Mouse (Mus musculus) embryonic facial prominence, embryonic 15.5 days (tissue): Measurements from ENCODE around the gene Sema5a. TPM values are rescaled to one million over a fixed set of nuclear protein-coding genes. Genes with fewer than 3 reads are reported as not detected.

Experiments used
- ATAC-seq: fragments of 200-750 bp; cut with Nextera tagmentation; 2 replicates; pipeline ENCODE4 v1.8.0; 2017; ENCODE audit warnings: low read depth, moderate TSS enrichment; ENCODE audit not compliant: insufficient number of reproducible peaks, low FRiP score, low TSS enrichment
- H3K27ac ChIP-seq: fragments of 300-500 bp; sonication (generic); replicated peaks from 2 replicates; pipeline ENCODE4 v1.5.1; 2015; ENCODE audit warnings: mild to moderate bottlenecking, inconsistent platforms
- H3K27me3 ChIP-seq: fragments of 300-500 bp; sonication (generic); 2 replicates; pipeline ENCODE4 v1.6.1; 2015; ENCODE audit warnings: inconsistent platforms
- H3K36me3 ChIP-seq: fragments of 300-500 bp; sonication (generic); 2 replicates; pipeline ENCODE4 v1.6.1; 2015; ENCODE audit warnings: mild to moderate bottlenecking, inconsistent platforms
- H3K4me1 ChIP-seq: fragments of 300-500 bp; sonication (generic); 2 replicates; pipeline ENCODE4 v1.6.1; 2015; ENCODE audit warnings: inconsistent platforms
- H3K4me2 ChIP-seq: fragments of 300-500 bp; sonication (generic); replicated peaks from 2 replicates; pipeline ENCODE4 v1.6.1; 2015; ENCODE audit warnings: mild to moderate bottlenecking, inconsistent platforms
- H3K4me3 ChIP-seq: fragments of 300-500 bp; sonication (generic); replicated peaks from 2 replicates; pipeline ENCODE4 v1.5.1; 2015; ENCODE audit warnings: mild to moderate bottlenecking, inconsistent platforms
- H3K9ac ChIP-seq: fragments of 300-500 bp; sonication (generic); 2 replicates; pipeline ENCODE4 v1.6.1; 2015; ENCODE audit warnings: inconsistent platforms
- H3K9me3 ChIP-seq: fragments of 300-500 bp; sonication (generic); replicated peaks from 2 replicates; pipeline ENCODE4 v1.6.1; 2016; ENCODE audit warnings: inconsistent platforms
- WGBS: fragments of 180-500 bp; shearing (Covaris S2); methylation state at CpG from one replicate; pipeline ENCODE4 v1.1.7; 2015; 5-methylcytosine and 5-hydroxymethylcytosine counted together
- polyA plus RNA-seq: library from polyadenylated mRNA; unstranded; fragments of >200 nt; fragmentation: Nextera tagmentation; extraction: Ambion mirVana; gene quantifications from 2 replicates; pipeline ENCODE4 v1.2.1, GENCODE M21; 2015

Sema5a gene
- polyA plus RNA-seq, 1 experiment from 2014 or later: 30.8 TPM

- no peak overlapping the region for H3K4me2 ChIP-seq
- H3K4me3 ChIP-seq: no peak overlapping the region
- no peaks in the 10 kb centered on the region for H3K36me3 ChIP-seq
- no peaks in the 10 kb centered on the region for H3K9me3 ChIP-seq
- peaks cover 15% of the 10 kb centered on the region for H3K4me1 ChIP-seq
- 86% methylated on average over 5 of the region's 5 CpGs for WGBS
- no peaks in the 10 kb centered on the region for H3K27me3 ChIP-seq
- no peak overlapping the region for H3K9ac ChIP-seq
- no peak overlapping the region for H3K27ac ChIP-seq
- no peak for ATAC-seq
Measured at GRCm38 (mm10) chr15:32275020-32275419, 30.4 kb downstream of the Sema5a start.

GRCm38 (mm10) chr15:32278600-32278999, 34.0 kb downstream of the Sema5a start:
- no peaks in the 10 kb centered on the region for H3K9me3 ChIP-seq
- no peak overlapping the region for H3K4me2 ChIP-seq
- no peaks in the 10 kb centered on the region for H3K27me3 ChIP-seq
- no peak overlapping the region for H3K27ac ChIP-seq
- WGBS: 35% methylated on average over 2 of the region's 2 CpGs
- no peak overlapping the region for H3K9ac ChIP-seq
- no peaks in the 10 kb centered on the region for H3K36me3 ChIP-seq
- no peak for ATAC-seq
- no peak overlapping the region for H3K4me3 ChIP-seq
- peaks cover 11% of the 10 kb centered on the region for H3K4me1 ChIP-seq

GRCm38 (mm10) chr15:32281374-32281773, 36.8 kb downstream of the Sema5a start:
- Histone ChIP-seq H3K4me3 (no peak overlapping the region), H3K27me3 (no peaks in the 10 kb centered on the region), H3K36me3 (no peaks in the 10 kb centered on the region), H3K4me2 (no peak overlapping the region), H3K27ac (no peak overlapping the region), H3K4me1 (0 out of 2 replicates have a peak, but pooled peaks cover 7% of the 10 kb centered on the region), H3K9me3 (no peaks in the 10 kb centered on the region), H3K9ac (no peak overlapping the region)
- WGBS: 75% methylated on average over 4 of the region's 4 CpGs
- no peak for ATAC-seq

DNA sequence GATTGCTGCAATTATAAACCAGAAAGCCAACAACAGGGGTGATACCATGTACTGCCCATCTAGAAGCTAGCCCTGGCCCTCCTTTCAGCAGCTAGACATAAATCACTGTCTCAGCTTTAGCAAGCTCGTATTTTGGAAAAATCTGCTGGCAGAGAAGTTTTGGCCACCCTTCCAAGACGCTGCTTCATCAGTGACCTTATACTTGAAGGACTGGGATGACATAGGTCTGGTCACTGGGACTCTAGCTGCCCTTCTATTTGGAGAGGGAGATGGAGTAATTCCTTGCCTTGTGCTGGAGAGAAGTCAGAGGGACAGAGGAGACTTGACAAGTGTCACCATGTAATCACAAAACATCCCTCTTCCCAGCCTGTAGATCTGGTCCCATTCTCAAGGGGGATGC, 40.1 kb downstream of the Sema5a start:
- H3K36me3 ChIP-seq: no peaks in the 10 kb centered on the region
- no peak overlapping the region for H3K9ac ChIP-seq
- H3K4me2 ChIP-seq: no peak overlapping the region
- no peaks in the 10 kb centered on the region for H3K9me3 ChIP-seq
- H3K4me1 ChIP-seq: peaks cover 14% of the 10 kb centered on the region; the same call in 1 of the 2 replicates
- H3K4me3 ChIP-seq: no peak overlapping the region
- no peaks in the 10 kb centered on the region for H3K27me3 ChIP-seq
- no peak overlapping the region for H3K27ac ChIP-seq
- ATAC-seq: no peak
- 85% methylated on average over 2 of the region's 2 CpGs for WGBS

GRCm38 (mm10) chr15:32286296-32286695, 41.7 kb downstream of the Sema5a start:
- H3K9me3 ChIP-seq: no peaks in the 10 kb centered on the region
- WGBS: 90% methylated on average over 3 of the region's 3 CpGs
- peaks cover 17% of the 10 kb centered on the region; the same call in 1 of the 2 replicates for H3K4me1 ChIP-seq
- H3K4me2 ChIP-seq: no peak overlapping the region
- no peaks in the 10 kb centered on the region for H3K36me3 ChIP-seq
- no peak overlapping the region for H3K27ac ChIP-seq
- no peaks in the 10 kb centered on the region for H3K27me3 ChIP-seq
- H3K4me3 ChIP-seq: no peak overlapping the region
- ATAC-seq: no peak
- H3K9ac ChIP-seq: no peak overlapping the region

- no peak for ATAC-seq
Measured at GRCm38 (mm10) chr15:32288480-32288879, 43.9 kb downstream of the Sema5a start.

GRCm38 (mm10) chr15:32291000-32291399, 46.4 kb downstream of the Sema5a start:
- no peaks in the 10 kb centered on the region for H3K9me3 ChIP-seq
- H3K27ac ChIP-seq: no peak overlapping the region
- no peaks in the 10 kb centered on the region for H3K36me3 ChIP-seq
- peaks cover 14% of the 10 kb centered on the region; the same call in 1 of the 2 replicates for H3K4me1 ChIP-seq
- no peak overlapping the region for H3K4me3 ChIP-seq
- H3K27me3 ChIP-seq: no peaks in the 10 kb centered on the region
- 63% methylated on average over 3 of the region's 3 CpGs for WGBS
- no peak for ATAC-seq
- no peak overlapping the region for H3K9ac ChIP-seq
- H3K4me2 ChIP-seq: no peak overlapping the region

More at GRCm38 (mm10) chr15:32288480-32288879, 43.9 kb downstream of the Sema5a start:
- H3K36me3 ChIP-seq: no peaks in the 10 kb centered on the region
- no peaks in the 10 kb centered on the region for H3K27me3 ChIP-seq
- no peak overlapping the region for H3K9ac ChIP-seq
- H3K4me1 ChIP-seq: peaks cover 14% of the 10 kb centered on the region; the same call in 1 of the 2 replicates
- 20% methylated on average over 6 of the region's 6 CpGs for WGBS
- H3K27ac ChIP-seq: peak overlapping the region; percentile 28; the same call in 1 of the 2 replicates
- H3K9me3 ChIP-seq: no peaks in the 10 kb centered on the region
- H3K4me2 ChIP-seq: no peak overlapping the region; the same call in 1 of the 2 replicates
- H3K4me3 ChIP-seq: no peak overlapping the region

- H3K4me1 ChIP-seq: no peaks in the 10 kb centered on the region
- H3K27me3 ChIP-seq: no peaks in the 10 kb centered on the region
- no peak overlapping the region for H3K4me3 ChIP-seq
- no peak overlapping the region for H3K27ac ChIP-seq
- no peak overlapping the region for H3K4me2 ChIP-seq
- H3K36me3 ChIP-seq: no peaks in the 10 kb centered on the region
- no peak overlapping the region for H3K9ac ChIP-seq
- 76% methylated on average over 6 of the region's 6 CpGs for WGBS
- no peaks in the 10 kb centered on the region for H3K9me3 ChIP-seq
- ATAC-seq: no peak
Measured at GRCm38 (mm10) chr15:32296523-32296922, 51.9 kb downstream of the Sema5a start.

DNA sequence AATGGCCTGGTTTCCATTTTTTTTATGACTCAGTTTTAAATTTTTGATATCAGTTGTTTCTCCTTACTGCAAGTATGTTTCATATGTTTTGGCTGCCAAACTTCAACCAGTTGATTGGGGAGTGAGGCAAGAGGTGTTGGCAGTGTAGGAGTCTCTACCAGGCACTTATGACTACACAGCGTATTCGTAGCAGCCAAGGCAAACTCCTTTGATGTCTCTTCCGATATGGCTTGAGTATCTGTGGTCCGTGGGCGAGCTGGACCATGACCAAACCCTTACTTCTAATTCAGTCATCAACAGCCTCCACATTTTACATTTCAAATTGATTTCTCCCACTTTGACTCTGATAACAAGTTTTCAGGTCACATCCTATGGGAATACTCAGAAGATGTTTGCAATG, 52.7 kb downstream of the Sema5a start:
- H3K27ac ChIP-seq: no peak overlapping the region
- no peaks in the 10 kb centered on the region for H3K4me1 ChIP-seq
- no peaks in the 10 kb centered on the region for H3K9me3 ChIP-seq
- H3K9ac ChIP-seq: no peak overlapping the region
- no peak for ATAC-seq
- no peak overlapping the region for H3K4me3 ChIP-seq
- H3K36me3 ChIP-seq: no peaks in the 10 kb centered on the region
- H3K27me3 ChIP-seq: no peaks in the 10 kb centered on the region
- H3K4me2 ChIP-seq: no peak overlapping the region
- WGBS: 82% methylated on average over 5 of the region's 5 CpGs

DNA sequence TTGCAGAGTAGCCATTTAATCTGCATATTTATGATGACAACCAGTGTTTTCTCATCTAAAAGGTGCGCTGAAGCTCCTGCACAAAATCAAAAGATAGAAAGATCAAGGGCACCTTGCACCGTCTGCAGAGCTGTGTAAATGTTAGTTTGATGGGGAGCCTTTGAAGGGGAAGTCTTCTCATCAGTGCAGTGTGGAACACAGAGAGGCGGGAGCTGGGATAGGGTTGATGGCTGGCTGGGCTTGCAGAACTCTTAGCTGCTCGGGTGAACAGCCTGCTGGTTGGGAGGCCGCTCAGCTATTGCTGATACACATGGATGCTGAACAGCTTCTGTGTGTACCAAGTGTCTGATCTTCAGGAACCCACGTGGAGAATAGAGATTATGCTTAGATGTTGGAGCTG, 53.9 kb downstream of the Sema5a start:
- 67% methylated on average over 6 of the region's 6 CpGs for WGBS
- no peaks in the 10 kb centered on the region for H3K4me1 ChIP-seq
- no peak overlapping the region for H3K4me2 ChIP-seq
- H3K36me3 ChIP-seq: no peaks in the 10 kb centered on the region
- ATAC-seq: no peak
- H3K4me3 ChIP-seq: no peak overlapping the region
- no peak overlapping the region for H3K9ac ChIP-seq
- no peaks in the 10 kb centered on the region for H3K9me3 ChIP-seq
- no peaks in the 10 kb centered on the region for H3K27me3 ChIP-seq
- H3K27ac ChIP-seq: no peak overlapping the region

DNA sequence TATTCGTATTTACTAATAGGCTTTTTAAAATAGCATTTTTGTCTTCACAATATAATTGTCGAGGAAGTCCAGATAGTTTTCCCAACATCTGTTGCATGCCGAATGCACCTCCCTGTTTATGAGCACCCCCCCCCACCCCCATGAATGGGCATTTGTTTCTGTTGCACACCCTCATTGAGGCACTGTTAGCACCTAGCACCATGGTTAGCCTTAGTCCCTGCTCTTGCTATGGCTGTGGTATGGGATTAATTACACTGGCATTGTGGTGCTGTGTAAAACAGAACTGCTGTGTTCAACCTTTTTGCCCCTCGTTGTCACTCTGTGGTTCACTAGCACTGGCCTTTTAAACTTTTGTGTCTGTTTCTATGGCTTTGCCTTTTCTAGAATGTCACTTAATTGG, 56.4 kb downstream of the Sema5a start:
- no peaks in the 10 kb centered on the region for H3K27me3 ChIP-seq
- no peak overlapping the region for H3K4me3 ChIP-seq
- no peak overlapping the region for H3K9ac ChIP-seq
- no peak overlapping the region for H3K27ac ChIP-seq
- 46% methylated on average over 4 of the region's 4 CpGs for WGBS
- H3K4me1 ChIP-seq: no peaks in the 10 kb centered on the region
- H3K36me3 ChIP-seq: no peaks in the 10 kb centered on the region
- ATAC-seq: no peak
- no peaks in the 10 kb centered on the region for H3K9me3 ChIP-seq
- H3K4me2 ChIP-seq: no peak overlapping the region

DNA sequence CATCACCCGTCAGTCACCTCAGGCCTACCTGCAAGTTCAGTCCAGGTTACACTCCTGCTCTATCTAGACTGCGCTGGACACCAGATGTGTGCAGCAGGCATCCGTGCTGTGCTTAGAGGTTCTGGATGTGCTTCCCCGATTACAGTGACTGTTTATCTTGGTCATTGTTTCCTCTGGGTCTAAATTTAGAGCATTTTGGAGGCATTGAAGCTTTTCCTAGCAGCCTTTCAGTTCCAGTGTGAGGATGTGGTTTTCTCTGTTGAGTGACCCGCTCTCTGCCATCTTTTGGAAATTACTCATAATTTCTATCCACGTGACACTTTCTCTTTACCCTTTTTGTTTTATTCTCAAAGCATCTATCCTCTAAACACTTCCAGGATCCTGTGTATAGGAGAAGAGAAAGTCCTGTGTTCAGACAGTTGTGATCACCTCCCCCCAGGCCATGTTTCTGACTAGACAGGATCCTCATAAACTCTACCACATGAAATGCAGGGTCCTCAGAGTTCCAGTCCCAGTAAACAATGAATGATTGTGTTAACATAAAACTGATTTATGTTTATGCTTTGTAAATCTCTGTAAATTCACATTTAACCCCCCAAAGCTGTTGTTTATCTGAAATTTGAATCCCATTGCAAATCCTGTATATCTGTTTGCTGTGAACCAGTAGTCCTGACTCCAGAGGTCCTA, 62.1 kb downstream of the Sema5a start:
- no peak overlapping the region for H3K4me2 ChIP-seq
- no peaks in the 10 kb centered on the region for H3K36me3 ChIP-seq
- no peaks in the 10 kb centered on the region for H3K27me3 ChIP-seq
- H3K27ac ChIP-seq: no peak overlapping the region
- H3K4me1 ChIP-seq: no peaks in the 10 kb centered on the region
- no peak overlapping the region for H3K4me3 ChIP-seq
- no peaks in the 10 kb centered on the region for H3K9me3 ChIP-seq
- no peak overlapping the region for H3K9ac ChIP-seq
- ATAC-seq: no peak
- WGBS: 44% methylated on average over 6 of the region's 6 CpGs
